Mouse (Mus musculus) CH12.LX (cell line): ENCODE measurements around the gene Gdf15. TPM values are rescaled to one million over a fixed set of nuclear protein-coding genes. Genes with fewer than 3 reads are reported as not detected.

Experiments
- DNase-seq: peaks from one replicate; pipeline ENCODE4 v3.0.0-alpha.2; 2013; ENCODE audit errors: extremely low read depth
- H3K27ac ChIP-seq: 2 replicates; pipeline ENCODE4 v1.5.1; 2012; ENCODE audit warnings: low read depth, mild to moderate bottlenecking, control low read depth, moderate library complexity; ENCODE audit not compliant: insufficient read depth
- H3K27me3 ChIP-seq: replicated peaks from 2 replicates; pipeline ENCODE3; 2012; ENCODE audit warnings: inconsistent platforms
- H3K36me3 ChIP-seq, 2 experiments: replicated peaks in 1 of 2; 2 replicates each; pipeline versions ENCODE3 to v1.6.1; 2012; ENCODE audit warnings: inconsistent platforms in 1 of 2, low read length in 1 of 2, mild to moderate bottlenecking in 1 of 2, mixed read lengths in 1 of 2, moderate library complexity in 1 of 2; ENCODE audit not compliant: control insufficient read depth in 1 of 2, insufficient read depth in 1 of 2
- H3K4me1 ChIP-seq, 2 experiments: 2 replicates each; pipeline ENCODE4 v1.6.1; 2012; ENCODE audit warnings: inconsistent platforms in 1 of 2, moderate library complexity in 1 of 2; ENCODE audit not compliant: insufficient read depth in 2 of 2, control insufficient read depth in 1 of 2
- H3K4me2 ChIP-seq: 2 replicates; pipeline ENCODE4 v1.6.1; 2012; ENCODE audit warnings: low read depth, mild to moderate bottlenecking, control low read depth; ENCODE audit not compliant: poor library complexity, insufficient read depth, severe bottlenecking
- H3K4me3 ChIP-seq, 3 experiments: fragments of 150-350 bp in 1 of 3; sonication (generic) in 1 of 3; replicated peaks in 1 of 3; 2 replicates each; pipeline versions ENCODE3 to v1.5.1; 2011 to 2012; ENCODE audit warnings: low read depth in 2 of 3, low read length in 2 of 3, mild to moderate bottlenecking in 2 of 3, moderate library complexity in 2 of 3, control low read depth in 1 of 3, improper control_type of control experiment in 1 of 3, inconsistent platforms in 1 of 3, mixed read lengths in 1 of 3; ENCODE audit not compliant: poor library complexity in 1 of 3
- H3K79me2 ChIP-seq: replicated peaks from 2 replicates; pipeline ENCODE4 v1.6.1; 2012; ENCODE audit warnings: mild to moderate bottlenecking, moderate library complexity; ENCODE audit not compliant: control insufficient read depth, poor library complexity, insufficient read depth, severe bottlenecking; ENCODE audit errors: extremely low read depth
- H3K9ac ChIP-seq: 2 replicates; pipeline ENCODE4 v1.6.1; 2012; ENCODE audit warnings: low read depth, mild to moderate bottlenecking, control low read depth, moderate library complexity; ENCODE audit not compliant: insufficient read depth
- H3K9me3 ChIP-seq: replicated peaks from 2 replicates; pipeline ENCODE3; 2012; ENCODE audit warnings: low read length, inconsistent platforms, mixed read lengths
- CHD2 ChIP-seq: IDR thresholded peaks from 2 replicates; pipeline ENCODE4 v1.6.1; 2011; ENCODE audit warnings: low read length, improper control_type of control experiment
- CTCF ChIP-seq, 2 experiments: IDR thresholded peaks in 1 of 2; conservative IDR thresholded peaks in 1 of 2; 2 replicates each; pipeline ENCODE4 v1.5.1; 2011 to 2012; ENCODE audit warnings: low read depth in 2 of 2, low read length in 2 of 2, improper control_type of control experiment in 1 of 2, inconsistent platforms in 1 of 2, mild to moderate bottlenecking in 1 of 2, moderate library complexity in 1 of 2
- ELF1 ChIP-seq: IDR thresholded peaks from 2 replicates; pipeline ENCODE4 v1.6.1; 2014; ENCODE audit warnings: low read depth, mild to moderate bottlenecking, inconsistent platforms, low read length, improper control_type of control experiment
- GABPA ChIP-seq: IDR thresholded peaks from 2 replicates; pipeline ENCODE4 v1.6.1; 2012; ENCODE audit warnings: low read depth, low read length, improper control_type of control experiment, inconsistent platforms; ENCODE audit not compliant: insufficient replicate concordance
- HCFC1 ChIP-seq: IDR thresholded peaks from 2 replicates; pipeline ENCODE4 v1.6.1; 2012; ENCODE audit warnings: low read depth, mild to moderate bottlenecking, inconsistent platforms, low read length, improper control_type of control experiment
- IRF4 ChIP-seq: IDR thresholded peaks from 2 replicates; pipeline ENCODE4 v1.6.1; 2014; ENCODE audit warnings: low read depth, mild to moderate bottlenecking, inconsistent platforms, low read length, improper control_type of control experiment
- KAT2A ChIP-seq: IDR thresholded peaks from 2 replicates; pipeline ENCODE4 v1.6.1; 2012; ENCODE audit warnings: low read length, improper control_type of control experiment, inconsistent platforms; ENCODE audit not compliant: insufficient replicate concordance
- MAFK ChIP-seq: IDR thresholded peaks from 2 replicates; pipeline ENCODE4 v1.6.1; 2011; ENCODE audit warnings: low read length, improper control_type of control experiment; ENCODE audit not compliant: insufficient replicate concordance
- MYC ChIP-seq: IDR thresholded peaks from 2 replicates; pipeline ENCODE4 v1.6.1; 2011; ENCODE audit warnings: low read depth, mild to moderate bottlenecking, improper control_type of control experiment, low read length
- NRF1 ChIP-seq: IDR thresholded peaks from 2 replicates; pipeline ENCODE4 v1.6.1; 2014; ENCODE audit warnings: low read depth, mild to moderate bottlenecking, inconsistent platforms, low read length, improper control_type of control experiment, moderate library complexity
- PAX5 ChIP-seq: IDR thresholded peaks from 2 replicates; pipeline ENCODE4 v1.6.1; 2012; ENCODE audit warnings: low read length, inconsistent platforms, mixed read lengths
- POLR2A ChIP-seq: IDR thresholded peaks from 2 replicates; pipeline ENCODE4 v1.6.1; 2011; ENCODE audit warnings: low read depth, mild to moderate bottlenecking, improper control_type of control experiment, low read length
- RCOR1 ChIP-seq: conservative IDR thresholded peaks from 2 replicates; pipeline ENCODE4 v1.6.1; 2012; ENCODE audit warnings: low read depth, mild to moderate bottlenecking, inconsistent platforms, low read length, improper control_type of control experiment
- SIN3A ChIP-seq: IDR thresholded peaks from 2 replicates; pipeline ENCODE4 v1.6.1; 2012; ENCODE audit warnings: low read length, improper control_type of control experiment, inconsistent platforms
- SMC3 ChIP-seq: IDR thresholded peaks from 2 replicates; pipeline ENCODE4 v1.6.1; 2011; ENCODE audit warnings: low read depth, low read length, improper control_type of control experiment
- TBP ChIP-seq: conservative IDR thresholded peaks from 2 replicates; pipeline ENCODE4 v1.6.1; 2011; ENCODE audit warnings: low read depth, low read length, improper control_type of control experiment
- ZMIZ1 ChIP-seq: IDR thresholded peaks from 2 replicates; pipeline ENCODE4 v1.6.1; 2012; ENCODE audit warnings: low read depth, mild to moderate bottlenecking, inconsistent platforms, low read length, improper control_type of control experiment
- ZNF384 ChIP-seq: IDR thresholded peaks from 2 replicates; pipeline ENCODE4 v1.6.1; 2012; ENCODE audit warnings: low read depth, low read length, improper control_type of control experiment, inconsistent platforms
- dilution Hi-C: fragments of 300-500 bp; cut with MboI; formaldehyde crosslinking; loops from 2 replicates; pipeline ENCODE4 v1.14.3; 2020; ENCODE audit warnings: low sequenced_read_pairs; ENCODE audit not compliant: extremely low pct_unique_long_range_greater_than_20kb, extremely low pct_ligation_motif_present
- in situ Hi-C: fragments of 300-500 bp; cut with MboI; formaldehyde crosslinking; loops from 3 replicates; pipeline ENCODE4 v1.14.3; 2019; ENCODE audit warnings: low sequenced_read_pairs, low pct_ligation_motif_present, low pct_unique_long_range_greater_than_20kb, mixed read lengths
- polyA plus RNA-seq: library from polyadenylated mRNA; unstranded; fragments of >175 nt; gene quantifications from 2 replicates; pipeline ENCODE4 v1.2.1, GENCODE M21; 2012; ENCODE audit warnings: low read depth; ENCODE audit not compliant: insufficient read length
- total RNA-seq, 2 experiments: library from RNA; depleted of rRNA; stranded (reverse); fragments of 300-350 nt in 1 of 2; fragments of >200 nt in 1 of 2; gene quantifications; 2 replicates each; pipeline ENCODE4 v1.2.3; 2012 to 2014

Gene Gdf15
- total and polyA plus RNA-seq, 3 experiments, result 0.16 to 0.21 TPM; not detected in 1

DNA sequence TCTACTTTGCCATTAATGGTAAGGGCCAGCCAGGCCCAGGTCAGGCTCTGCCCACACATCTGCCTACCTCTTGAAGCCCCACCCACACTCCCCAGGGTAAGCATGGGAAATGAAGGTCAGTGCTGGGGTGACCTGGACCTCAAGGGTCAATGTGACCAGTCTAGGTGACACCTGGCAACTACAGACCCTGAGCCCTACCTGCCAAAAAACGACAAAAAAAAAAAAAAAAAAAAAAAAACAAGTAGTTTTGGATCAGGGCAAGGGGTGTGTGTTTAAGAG is 15.8 kb upstream of the Gdf15 start:
- Histone ChIP-seq H3K9ac (no peak overlapping the region), H3K27ac (no peak overlapping the region), H3K79me2 (no peaks in the 10 kb centered on the region), H3K4me3 (no peak overlapping the region), H3K36me3 (peaks cover 26 to 53% of the 10 kb centered on the region in 2 experiments), H3K9me3 (no peaks in the 10 kb centered on the region), H3K27me3 (no peaks in the 10 kb centered on the region), H3K4me1 (peaks cover 39 to 68% of the 10 kb centered on the region in 2 experiments), H3K4me2 (no peak overlapping the region)
- DNase-seq, result no peak
- TF ChIP-seq ELF1, result no peak
- no peak for TF ChIP-seq KAT2A
- no peak for TF ChIP-seq TBP
- peak; percentile 44 for TF ChIP-seq ZNF384
- no peak for TF ChIP-seq NRF1
- TF ChIP-seq HCFC1, result no peak
- dilution Hi-C loops, result no loop called here
- in situ Hi-C loops, result loop anchor here (5.0 kb wide), 1 partner anchor 36 kb away; no protein-coding TSS in a partner anchor

DNA sequence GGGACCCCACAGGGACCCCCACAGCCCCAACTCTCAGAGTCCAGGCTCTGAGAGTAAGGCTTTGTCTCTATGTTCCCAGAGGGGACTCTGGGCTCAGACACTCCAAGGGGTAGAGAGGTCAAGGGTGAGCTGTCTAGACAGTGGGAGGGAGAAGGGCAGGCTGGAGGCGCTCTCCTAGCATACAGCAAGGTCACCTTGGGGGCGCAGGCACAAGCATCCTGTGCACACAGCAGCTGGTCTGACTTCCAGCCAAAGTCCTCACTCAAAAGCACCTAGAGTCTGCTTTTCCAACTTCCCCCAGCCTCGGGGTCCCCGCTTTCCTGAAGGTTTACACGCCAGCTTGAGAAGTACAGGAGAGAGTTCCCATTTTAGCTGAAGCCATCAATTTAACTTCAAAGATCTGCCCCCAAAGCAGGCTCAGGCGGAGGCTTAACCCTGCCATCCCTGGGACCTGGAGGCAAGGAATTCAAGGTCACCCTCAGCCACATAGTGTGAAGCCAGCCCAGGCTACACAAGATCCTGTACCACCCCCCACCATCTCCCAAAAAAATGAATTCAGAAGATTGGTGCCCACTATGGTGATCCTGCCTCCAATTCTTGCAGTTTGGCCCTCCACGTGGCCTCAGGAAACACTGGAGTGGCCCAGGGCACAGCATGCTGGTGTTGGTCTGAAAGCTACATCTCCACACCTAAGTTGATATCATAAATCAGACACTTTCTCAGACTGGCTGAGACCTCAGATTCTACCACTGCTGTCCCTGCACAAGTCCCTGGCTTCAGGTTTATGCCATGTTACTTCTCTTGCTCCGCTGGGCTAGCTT is 15.3 kb upstream of the Gdf15 start:
- no peak overlapping the region for H3K4me2 ChIP-seq
- no peak overlapping the region for H3K9ac ChIP-seq
- H3K4me1 ChIP-seq, result peaks cover 39 to 65% of the 10 kb centered on the region in 2 experiments
- in situ Hi-C loops (loop anchor here (5.0 kb wide), 1 partner anchor 35 kb away; no protein-coding TSS in a partner anchor), dilution Hi-C loops (no loop called here)
- no peaks in the 10 kb centered on the region for H3K79me2 ChIP-seq
- no peak for DNase-seq
- peak overlapping the region; percentile 24; the same call in 1 of the 2 replicates for H3K27ac ChIP-seq
- H3K36me3 ChIP-seq, result peaks cover 26 to 51% of the 10 kb centered on the region in 2 experiments
- no peak for TF ChIP-seq CTCF (conservative IDR thresholded peaks at IDR 0.05 in 1 of 2, IDR thresholded peaks at IDR 0.05 in 1 of 2; ENCODE audit: low read depth in 2 of 2, low read length in 2 of 2)
- TF ChIP-seq ZMIZ1, result no peak
- no peak for TF ChIP-seq GABPA
- TF ChIP-seq HCFC1, result no peak
- H3K4me3 ChIP-seq, result no peak overlapping the region
- H3K9me3 ChIP-seq, result no peaks in the 10 kb centered on the region
- H3K27me3 ChIP-seq, result no peaks in the 10 kb centered on the region

DNA sequence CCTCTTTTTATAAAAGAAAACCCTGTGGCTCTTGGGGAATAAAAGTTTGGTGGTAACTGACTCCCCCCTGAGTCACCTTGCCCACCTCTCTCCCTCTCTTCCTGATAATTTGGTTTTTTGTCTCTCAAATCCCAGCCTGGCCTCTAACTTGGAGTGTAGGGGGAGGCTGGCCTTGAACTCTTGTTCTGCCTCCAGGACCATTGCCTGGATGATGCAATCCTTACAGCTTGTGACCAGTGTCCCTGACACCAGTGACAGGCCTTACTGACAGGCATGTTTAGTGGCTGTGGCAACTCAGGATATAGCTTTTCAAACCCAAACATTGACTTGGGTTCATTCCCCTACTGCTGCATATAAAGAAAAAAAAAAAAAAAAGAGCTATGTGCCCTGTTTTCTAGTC is 14.5 kb upstream of the Gdf15 start:
- Histone ChIP-seq H3K79me2 (no peaks in the 10 kb centered on the region), H3K9me3 (no peaks in the 10 kb centered on the region), H3K4me3 (no peak overlapping the region), H3K9ac (peak overlapping the region; percentile 29), H3K27ac (no peak overlapping the region), H3K4me2 (no peak overlapping the region), H3K36me3 (peaks cover 19 to 43% of the 10 kb centered on the region in 2 experiments), H3K27me3 (no peaks in the 10 kb centered on the region), H3K4me1 (peaks cover 39 to 62% of the 10 kb centered on the region in 2 experiments)
- TF ChIP-seq POLR2A (no peak), TBP (no peak), RCOR1 (no peak), SMC3 (no peak), PAX5 (no peak), CHD2 (no peak), SIN3A (no peak), MYC (no peak), MAFK (no peak), KAT2A (no peak), IRF4 (no peak), ZNF384 (no peak)
- in situ Hi-C loops, result loop anchor here (5.0 kb wide), 1 partner anchor 34 kb away; no protein-coding TSS in a partner anchor
- peak; percentile 36 for DNase-seq
- dilution Hi-C loops, result no loop called here
